Mouse (Mus musculus) effector memory CD4-positive, alpha-beta T cell, adult 5 months (primary cell): ENCODE results near the gene Agr2. TPM values are rescaled to one million over a fixed set of nuclear protein-coding genes. Genes with fewer than 3 reads are reported as not detected.

Source experiments
- polyA plus RNA-seq: library from polyadenylated mRNA; unstranded; fragments of 100-300 nt; shearing (Covaris generic); gene quantifications from one replicate; pipeline ENCODE4 v1.2.1, GENCODE M21; 2017

Agr2 gene
- not detected for polyA plus RNA-seq

DNA sequence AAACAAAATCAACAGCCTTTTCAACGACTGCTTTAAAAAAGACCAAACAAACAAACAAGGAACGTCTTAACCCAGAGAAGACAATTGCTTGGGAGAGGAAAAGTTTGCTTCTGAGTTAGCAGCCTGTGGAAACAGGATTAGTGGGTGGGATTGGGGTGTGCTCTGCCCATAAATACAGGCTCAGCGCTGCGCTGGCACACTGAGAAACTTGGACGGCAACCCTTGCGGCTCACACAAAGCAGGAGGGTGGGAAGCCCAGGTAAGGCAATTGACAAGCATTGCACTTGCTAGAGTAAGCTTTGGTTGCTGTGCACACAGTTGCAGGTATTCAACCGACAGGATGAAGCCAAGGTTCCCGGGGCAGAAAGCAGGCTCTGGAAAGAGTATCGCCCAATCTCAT lies at the start of gene Agr2:
Agr2 (plus strand) TSS at position 197 of the 400 bp plus-strand sequence.

DNA sequence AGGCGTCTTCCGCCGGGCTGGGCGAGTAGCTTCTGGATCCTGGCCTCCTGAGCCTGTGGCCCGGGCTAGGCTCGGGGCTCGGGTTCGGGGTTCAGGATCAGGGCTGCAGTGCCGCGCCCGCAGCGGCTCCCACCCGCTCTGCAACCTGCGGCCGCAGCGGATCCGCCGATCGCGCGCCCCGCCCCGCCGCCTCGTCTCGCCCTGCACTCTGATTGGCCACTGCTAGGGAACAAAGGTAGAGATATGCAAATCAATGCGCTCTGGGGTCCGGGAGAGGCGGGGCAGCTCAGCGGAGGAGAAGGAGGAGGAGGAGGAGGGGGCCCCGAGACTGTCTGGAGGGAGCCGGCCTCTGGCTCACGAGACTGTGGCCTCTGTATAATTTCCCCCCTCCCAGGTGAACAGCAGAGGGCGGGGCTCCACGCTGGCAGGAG lies 49.7 kb downstream of the Agr2 start, which contains the start of gene Tspan13:
Tspan13 (minus strand) TSS at position 153 of the 431 bp plus-strand sequence.

Other genes with a start within 250 kb of the Agr2 start
- gene Agr3, start 67.3 kb upstream of the Agr2 start, polyA plus RNA-seq, result not detected
- 215 TPM for gene Tspan13, start 49.6 kb downstream of the Agr2 start, polyA plus RNA-seq
- 36.5 TPM for gene Ankmy2, start 164.2 kb downstream of the Agr2 start, polyA plus RNA-seq
- 227 TPM for gene Bzw2, start 165.2 kb downstream of the Agr2 start, polyA plus RNA-seq